Comparison of ENCODE assay signal across 22 mouse cellular contexts in the genomic region with DNA sequence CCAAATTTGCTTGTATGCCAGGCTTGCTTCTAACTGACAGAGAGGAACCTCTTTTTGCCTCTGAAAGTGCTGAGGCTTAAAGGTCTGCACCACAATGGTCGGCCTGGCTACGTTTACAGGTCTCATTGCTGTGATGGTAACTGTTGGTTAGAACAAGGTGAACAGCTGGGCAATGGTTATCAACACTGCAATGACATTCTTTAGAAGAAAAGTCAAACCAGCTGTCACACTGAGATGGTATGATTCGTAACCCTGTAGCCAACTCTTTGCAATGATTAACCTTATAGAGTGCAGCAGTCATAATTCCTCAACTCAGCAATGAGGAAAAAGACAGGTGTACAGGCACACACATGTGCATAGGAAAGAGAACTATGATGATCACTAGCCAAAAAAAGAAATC.
"Had no signal": no experiment of that assay in that cellular context is flagged by ENCODE, and none has a peak within 500 bp of the region (broad histone marks: within the 10 kb centered on the region; RNA-seq: fewer than 3 reads in every experiment).

No protein-coding gene starts in this region.

- ATAC-seq: liver, postnatal 0 days; lung, postnatal 0 days; midbrain, embryonic 15.5 days had no signal

- H3K4me1 ChIP-seq: limb, embryonic 12.5 days; limb, embryonic 15.5 days; midbrain, embryonic 10.5 days; midbrain, embryonic 15.5 days; neural tube, embryonic 13.5 days had no signal

- H3K4me3 ChIP-seq: left cerebral cortex, adult 2 months; limb, embryonic 12.5 days; limb, embryonic 15.5 days; megakaryocyte, embryonic 14.5 days; midbrain, embryonic 10.5 days; midbrain, embryonic 15.5 days; neural tube, embryonic 13.5 days had no signal

- H3K9me3 ChIP-seq: limb, embryonic 12.5 days; limb, embryonic 15.5 days; megakaryocyte, embryonic 14.5 days; midbrain, embryonic 10.5 days; midbrain, embryonic 15.5 days; neural tube, embryonic 13.5 days had no signal

- H3K27ac ChIP-seq: kidney, postnatal 0 days; left cerebral cortex, adult 2 months; limb, embryonic 12.5 days; limb, embryonic 15.5 days; liver, embryonic 14.5 days; midbrain, embryonic 10.5 days; midbrain, embryonic 15.5 days; neural tube, embryonic 13.5 days had no signal

- H3K27me3 ChIP-seq: limb, embryonic 12.5 days; limb, embryonic 15.5 days; megakaryocyte, embryonic 14.5 days; midbrain, embryonic 15.5 days; neural tube, embryonic 13.5 days had no signal

- H3K9ac ChIP-seq: limb, embryonic 12.5 days; limb, embryonic 15.5 days; liver, embryonic 14.5 days; liver, postnatal 0 days; lung, embryonic 14.5 days; midbrain, embryonic 15.5 days; neural tube, embryonic 13.5 days had no signal

- DNase-seq: kidney, adult 18-20 months; kidney, postnatal 25 days; layer of hippocampus, postnatal 36 days; left cerebral cortex, postnatal 4 days; liver, postnatal 0 days; lung, embryonic 14.5 days; retina, postnatal 1 day; right cerebral cortex, postnatal 25 days; spleen, adult 18-20 months; thymus, adult 18-20 months; thymus, postnatal 36 days had no signal

- H3K4me2 ChIP-seq: limb, embryonic 12.5 days; limb, embryonic 15.5 days; liver, embryonic 11.5 days; lung, embryonic 14.5 days; midbrain, embryonic 15.5 days; neural tube, embryonic 13.5 days had no signal
